Mouse (Mus musculus): ENCODE results near the gene Atp5l. TPM values are rescaled to one million over a fixed set of nuclear protein-coding genes. Genes with fewer than 3 reads are reported as not detected.

Atp5l gene
- total RNA-seq, 1 experiment = 732 TPM

DNA sequence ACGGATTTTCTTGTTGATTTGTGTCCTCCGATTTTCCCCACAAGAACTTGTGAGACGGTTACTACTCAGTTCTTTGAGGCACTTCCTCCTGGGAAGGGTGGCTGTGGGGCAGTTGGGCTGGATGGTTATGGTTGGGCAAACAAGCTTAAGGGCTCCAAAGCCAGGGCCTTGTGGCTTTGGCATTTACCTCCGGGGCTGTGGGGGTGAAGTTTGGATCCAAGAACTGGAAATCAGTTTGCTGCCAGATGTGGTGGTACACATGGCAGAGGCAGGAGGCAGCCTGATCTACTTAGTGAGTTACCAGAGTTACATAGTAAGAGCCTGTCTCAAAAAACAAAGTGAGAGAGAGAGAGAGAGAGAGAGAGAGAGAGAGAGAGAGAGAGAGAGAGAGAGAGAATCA, 16.7 kb downstream of the Atp5l start:
- in situ Hi-C loops (cut with MboI; ENCODE audit: low sequenced_read_pairs in 2 of 2, unreplicated experiment in 2 of 2) = no loop called here
- no peak overlapping the region for H3K9ac ChIP-seq (ENCODE audit: insufficient read depth, low read depth, low read length, poor library complexity, severe bottlenecking)

DNA sequence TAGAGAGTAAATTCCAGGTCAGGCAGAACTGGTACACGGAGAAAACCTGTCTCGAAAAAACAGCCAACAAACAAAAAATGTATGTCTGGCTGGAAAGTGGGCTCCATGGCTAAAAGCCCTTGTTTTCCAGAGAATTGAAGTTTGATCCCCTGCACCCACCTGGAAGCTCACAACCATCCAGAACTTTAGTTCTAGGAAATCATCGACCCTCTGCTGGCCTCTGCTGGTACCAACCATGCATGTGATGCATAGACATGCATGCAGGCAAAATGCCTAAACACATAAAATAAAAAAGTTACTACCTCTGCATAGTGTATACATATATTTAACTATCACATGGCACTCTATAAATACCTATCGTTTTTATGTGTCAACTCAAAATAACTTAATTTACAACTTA, 20.1 kb downstream of the Atp5l start:
- Histone ChIP-seq H3K9ac (ENCODE audit: insufficient read depth, low read depth, low read length, poor library complexity, severe bottlenecking) (no peak overlapping the region), H3K9me3 (ENCODE audit: control insufficient read depth, insufficient read depth, low read depth, low read length) (no peaks in the 10 kb centered on the region), H3K4me3 (ENCODE audit: insufficient read depth in 1 of 2, low read depth in 1 of 2, low read length in 2 of 2, poor library complexity in 1 of 2, severe bottlenecking in 1 of 2) (no peak overlapping the region), H3K27ac (ENCODE audit: insufficient read depth, low read depth, low read length, poor library complexity, severe bottlenecking) (no peak overlapping the region), H3K36me3 (ENCODE audit: control insufficient read depth, insufficient read depth, low read length, poor library complexity, severe bottlenecking) (no peaks in the 10 kb centered on the region), H3K4me1 (ENCODE audit: control insufficient read depth in 2 of 2, insufficient read depth in 2 of 2, low read length in 2 of 2, poor library complexity in 1 of 2) (peaks cover 0 to 2% of the 10 kb centered on the region in 2 experiments; a peak in 1 of 4 replicates)
- TF ChIP-seq CHD2 (IDR thresholded peaks at IDR 0.05; ENCODE audit: low read depth, low read length) = no peak
- TF ChIP-seq MAFK (IDR thresholded peaks at IDR 0.05; ENCODE audit: insufficient read depth, low read depth, low read length) = no peak
- no peak for TF ChIP-seq HCFC1 (IDR thresholded peaks at IDR 0.05; ENCODE audit: borderline replicate concordance, insufficient read depth, low read length)
- no peak for TF ChIP-seq ZC3H11A (IDR thresholded peaks at IDR 0.05; ENCODE audit: borderline replicate concordance, low read depth, low read length)
- no peak for TF ChIP-seq ZNF384 (IDR thresholded peaks at IDR 0.05; ENCODE audit: low read depth, low read length)
- DNase-seq (ENCODE audit: low read depth, low spot score) = no peak
- in situ Hi-C loops (cut with MboI; ENCODE audit: low sequenced_read_pairs in 2 of 2, unreplicated experiment in 2 of 2) = no loop called here

More for the DNA sequence above, 16.7 kb downstream of the Atp5l start:
- H3K36me3 ChIP-seq (ENCODE audit: control insufficient read depth, insufficient read depth, low read length, poor library complexity, severe bottlenecking) = no peaks in the 10 kb centered on the region
- no peak overlapping the region for H3K27ac ChIP-seq (ENCODE audit: insufficient read depth, low read depth, low read length, poor library complexity, severe bottlenecking)
- no peak for DNase-seq (ENCODE audit: low read depth, low spot score)
- no peaks in the 10 kb centered on the region for H3K9me3 ChIP-seq (ENCODE audit: control insufficient read depth, insufficient read depth, low read depth, low read length)
- no peak overlapping the region for H3K4me3 ChIP-seq (ENCODE audit: insufficient read depth in 1 of 2, low read depth in 1 of 2, low read length in 2 of 2, poor library complexity in 1 of 2, severe bottlenecking in 1 of 2)
- TF ChIP-seq ZC3H11A (IDR thresholded peaks at IDR 0.05; ENCODE audit: borderline replicate concordance, low read depth, low read length) = no peak
- no peak for TF ChIP-seq ZNF384 (IDR thresholded peaks at IDR 0.05; ENCODE audit: low read depth, low read length)
- TF ChIP-seq HCFC1 (IDR thresholded peaks at IDR 0.05; ENCODE audit: borderline replicate concordance, insufficient read depth, low read length) = no peak
- TF ChIP-seq CHD2 (IDR thresholded peaks at IDR 0.05; ENCODE audit: low read depth, low read length) = no peak
- TF ChIP-seq MAFK (IDR thresholded peaks at IDR 0.05; ENCODE audit: insufficient read depth, low read depth, low read length) = no peak
- no peaks in the 10 kb centered on the region for H3K4me1 ChIP-seq (ENCODE audit: control insufficient read depth in 2 of 2, insufficient read depth in 2 of 2, low read length in 2 of 2, poor library complexity in 1 of 2)

DNA sequence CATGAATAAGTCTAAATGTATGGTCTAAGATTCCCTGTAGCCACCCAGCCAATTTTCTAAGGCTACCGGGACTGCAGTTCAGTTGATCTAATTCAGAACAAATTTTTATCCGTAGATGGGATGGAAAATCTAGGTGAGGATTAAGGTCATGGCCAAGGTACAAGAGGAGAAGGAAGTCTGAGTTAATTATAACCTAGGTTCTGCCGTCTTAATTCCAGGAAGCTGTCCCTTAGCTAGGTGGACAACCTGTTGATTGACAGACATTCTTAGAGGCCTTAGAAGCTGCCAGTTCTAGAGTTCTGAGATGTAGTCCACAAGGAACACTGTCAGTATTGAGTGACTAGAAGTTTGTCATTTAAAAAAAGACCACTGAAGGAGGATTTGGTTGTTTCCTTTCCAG, 20.8 kb downstream of the Atp5l start:
- no peak for TF ChIP-seq ZNF384 (IDR thresholded peaks at IDR 0.05; ENCODE audit: low read depth, low read length)
- TF ChIP-seq MAFK (IDR thresholded peaks at IDR 0.05; ENCODE audit: insufficient read depth, low read depth, low read length) = no peak
- no peak for TF ChIP-seq CHD2 (IDR thresholded peaks at IDR 0.05; ENCODE audit: low read depth, low read length)
- no peak for TF ChIP-seq HCFC1 (IDR thresholded peaks at IDR 0.05; ENCODE audit: borderline replicate concordance, insufficient read depth, low read length)
- no peak for TF ChIP-seq ZC3H11A (IDR thresholded peaks at IDR 0.05; ENCODE audit: borderline replicate concordance, low read depth, low read length)
- H3K4me1 ChIP-seq (ENCODE audit: control insufficient read depth in 2 of 2, insufficient read depth in 2 of 2, low read length in 2 of 2, poor library complexity in 1 of 2) = peaks cover 0 to 2% of the 10 kb centered on the region in 2 experiments; a peak in 1 of 4 replicates
- no peak overlapping the region for H3K9ac ChIP-seq (ENCODE audit: insufficient read depth, low read depth, low read length, poor library complexity, severe bottlenecking)
- H3K4me3 ChIP-seq (ENCODE audit: insufficient read depth in 1 of 2, low read depth in 1 of 2, low read length in 2 of 2, poor library complexity in 1 of 2, severe bottlenecking in 1 of 2) = no peak overlapping the region
- H3K27ac ChIP-seq (ENCODE audit: insufficient read depth, low read depth, low read length, poor library complexity, severe bottlenecking) = no peak overlapping the region
- in situ Hi-C loops (cut with MboI; ENCODE audit: low sequenced_read_pairs in 2 of 2, unreplicated experiment in 2 of 2) = no loop called here
- H3K9me3 ChIP-seq (ENCODE audit: control insufficient read depth, insufficient read depth, low read depth, low read length) = no peaks in the 10 kb centered on the region
- no peaks in the 10 kb centered on the region for H3K36me3 ChIP-seq (ENCODE audit: control insufficient read depth, insufficient read depth, low read length, poor library complexity, severe bottlenecking)
- no peak for DNase-seq (ENCODE audit: low read depth, low spot score)

DNA sequence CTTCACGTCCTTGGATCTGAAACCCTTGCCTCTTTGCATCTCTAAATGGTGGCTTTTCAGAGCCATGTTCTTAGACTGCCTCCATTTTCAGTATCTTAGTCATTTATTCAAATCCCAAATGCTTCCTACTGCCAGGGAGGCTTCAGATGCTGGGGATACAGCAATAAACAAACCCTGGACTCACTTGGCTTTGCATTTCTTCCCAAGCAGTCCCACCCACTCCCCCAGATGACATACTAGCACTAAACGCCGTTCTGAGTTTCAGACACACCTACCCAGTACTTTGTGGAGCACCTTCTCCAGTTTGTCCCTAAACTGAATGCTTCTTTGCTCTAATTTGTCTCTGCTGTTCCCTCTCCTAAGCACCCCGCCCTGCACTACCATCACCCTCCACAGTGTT, 23.5 kb downstream of the Atp5l start:
- peaks cover 0 to 2% of the 10 kb centered on the region in 2 experiments; a peak in 1 of 4 replicates for H3K4me1 ChIP-seq (ENCODE audit: control insufficient read depth in 2 of 2, insufficient read depth in 2 of 2, low read length in 2 of 2, poor library complexity in 1 of 2)
- no peak overlapping the region for H3K9ac ChIP-seq (ENCODE audit: insufficient read depth, low read depth, low read length, poor library complexity, severe bottlenecking)
- DNase-seq (ENCODE audit: low read depth, low spot score) = no peak
- in situ Hi-C loops (cut with MboI; ENCODE audit: low sequenced_read_pairs in 2 of 2, unreplicated experiment in 2 of 2) = no loop called here
- no peak for TF ChIP-seq CHD2 (IDR thresholded peaks at IDR 0.05; ENCODE audit: low read depth, low read length)
- no peak for TF ChIP-seq HCFC1 (IDR thresholded peaks at IDR 0.05; ENCODE audit: borderline replicate concordance, insufficient read depth, low read length)
- no peak for TF ChIP-seq ZNF384 (IDR thresholded peaks at IDR 0.05; ENCODE audit: low read depth, low read length)
- TF ChIP-seq ZC3H11A (IDR thresholded peaks at IDR 0.05; ENCODE audit: borderline replicate concordance, low read depth, low read length) = no peak
- no peak for TF ChIP-seq MAFK (IDR thresholded peaks at IDR 0.05; ENCODE audit: insufficient read depth, low read depth, low read length)
- no peaks in the 10 kb centered on the region for H3K36me3 ChIP-seq (ENCODE audit: control insufficient read depth, insufficient read depth, low read length, poor library complexity, severe bottlenecking)
- no peaks in the 10 kb centered on the region for H3K9me3 ChIP-seq (ENCODE audit: control insufficient read depth, insufficient read depth, low read depth, low read length)
- no peak overlapping the region for H3K4me3 ChIP-seq (ENCODE audit: insufficient read depth in 1 of 2, low read depth in 1 of 2, low read length in 2 of 2, poor library complexity in 1 of 2, severe bottlenecking in 1 of 2)
- H3K27ac ChIP-seq (ENCODE audit: insufficient read depth, low read depth, low read length, poor library complexity, severe bottlenecking) = no peak overlapping the region

DNA sequence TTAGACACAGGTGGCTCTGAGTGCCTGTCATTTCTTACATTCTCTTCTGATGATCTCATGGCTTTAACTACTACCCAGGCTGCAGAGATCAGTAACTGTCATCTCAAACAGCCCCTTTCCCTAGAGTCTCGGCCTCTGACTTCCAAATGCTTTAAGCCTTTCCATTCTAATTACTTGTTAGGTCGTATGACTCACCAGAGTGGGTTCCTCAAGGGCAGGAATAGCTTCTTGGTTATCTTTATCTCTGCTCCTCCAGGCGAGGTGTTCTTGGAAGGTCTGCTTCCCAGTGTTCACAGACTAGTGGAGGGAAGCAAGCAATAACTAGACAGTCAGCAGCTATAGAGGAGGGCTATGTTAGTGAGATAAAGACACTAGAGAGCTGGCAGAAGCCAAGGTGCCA, 27.9 kb downstream of the Atp5l start:
- Histone ChIP-seq H3K36me3 (ENCODE audit: control insufficient read depth, insufficient read depth, low read length, poor library complexity, severe bottlenecking) (no peaks in the 10 kb centered on the region), H3K9me3 (ENCODE audit: control insufficient read depth, insufficient read depth, low read depth, low read length) (no peaks in the 10 kb centered on the region), H3K4me3 (ENCODE audit: insufficient read depth in 1 of 2, low read depth in 1 of 2, low read length in 2 of 2, poor library complexity in 1 of 2, severe bottlenecking in 1 of 2) (no peak overlapping the region), H3K4me1 (ENCODE audit: control insufficient read depth in 2 of 2, insufficient read depth in 2 of 2, low read length in 2 of 2, poor library complexity in 1 of 2) (peaks cover 1 to 6% of the 10 kb centered on the region in 2 experiments; a peak in 1 of 4 replicates), H3K27ac (ENCODE audit: insufficient read depth, low read depth, low read length, poor library complexity, severe bottlenecking) (no peak overlapping the region), H3K9ac (ENCODE audit: insufficient read depth, low read depth, low read length, poor library complexity, severe bottlenecking) (no peak overlapping the region)
- no peak for DNase-seq (ENCODE audit: low read depth, low spot score)
- in situ Hi-C loops (cut with MboI; ENCODE audit: low sequenced_read_pairs in 2 of 2, unreplicated experiment in 2 of 2) = no loop called here
- no peak for TF ChIP-seq CHD2 (IDR thresholded peaks at IDR 0.05; ENCODE audit: low read depth, low read length)
- TF ChIP-seq MAFK (IDR thresholded peaks at IDR 0.05; ENCODE audit: insufficient read depth, low read depth, low read length) = no peak
- TF ChIP-seq ZC3H11A (IDR thresholded peaks at IDR 0.05; ENCODE audit: borderline replicate concordance, low read depth, low read length) = no peak
- TF ChIP-seq ZNF384 (IDR thresholded peaks at IDR 0.05; ENCODE audit: low read depth, low read length) = no peak
- TF ChIP-seq HCFC1 (IDR thresholded peaks at IDR 0.05; ENCODE audit: borderline replicate concordance, insufficient read depth, low read length) = no peak

Measured in ES-E14 (cell line).